Comparison of ENCODE assay signal across 9 mouse cellular contexts in genomic region chr8:80847912-80848311, GRCm38 (mm10). TPM values are rescaled to one million over a fixed set of nuclear protein-coding genes. Genes with fewer than 3 reads are reported as not detected.
DNase-seq lines count a peak whose midpoint lies in the region; ATAC-seq and TF ChIP-seq lines count a peak whose summit lies in the region.
"Had no signal": no experiment of that assay in that cellular context is flagged by ENCODE, and none has a peak within 500 bp of the region (broad histone marks: within the 10 kb centered on the region; RNA-seq: fewer than 3 reads in every experiment).

No protein-coding gene starts in this region.

- TF ChIP-seq POLR2A in thymus, adult 2 months (IDR thresholded peaks at IDR 0.05; ENCODE audit: control insufficient read depth, extremely low read depth, insufficient read depth, low read length, poor library complexity) = no peak

- WGBS in heart, postnatal 0 days = 10% methylated on average over 9 of the region's 9 CpGs
- WGBS in limb, embryonic 12.5 days = 57% methylated on average over 9 of the region's 9 CpGs
- whole genome bisulfite sequencing in thymus, adult 2 months = 87% methylated on average over 9 of the region's 9 CpGs
- WGBS in hindbrain, embryonic 10.5 days = 85% methylated on average over 9 of the region's 9 CpGs

- no peaks in the 10 kb centered on the region for H3K9me3 ChIP-seq in heart, postnatal 0 days (replicated peaks; ENCODE audit: control insufficient read depth, low read length)
- no peaks in the 10 kb centered on the region for H3K9me3 ChIP-seq in limb, embryonic 12.5 days
- no peaks in the 10 kb centered on the region for H3K9me3 ChIP-seq in hindbrain, embryonic 10.5 days

- 0 out of 2 replicates have a peak overlapping the region, but pooled peaks have one; percentile 2 for H3K4me3 ChIP-seq in heart, postnatal 0 days (ENCODE audit: low read depth, low read length)
- no peak overlapping the region for H3K4me3 ChIP-seq in limb, embryonic 12.5 days (replicated peaks)
- H3K4me3 ChIP-seq in thymus, adult 2 months (ENCODE audit: control insufficient read depth, insufficient read depth, low read length) = no peak overlapping the region
- H3K4me3 ChIP-seq in hindbrain, embryonic 10.5 days = no peak overlapping the region

- peak; percentile 62 to 77 for DNase-seq in urinary bladder, postnatal 36 days (ENCODE audit: low spot score in 2 of 2)
- no peak for DNase-seq in urinary bladder, postnatal 4 days (ENCODE audit: low spot score in 2 of 2)
- peak; percentile 80 for DNase-seq in heart, postnatal 0 days (ENCODE audit: low spot score)
- no peak for DNase-seq in thymus, adult 2 months
- DNase-seq in layer of hippocampus, adult 9-10 months (ENCODE audit: low spot score) = no peak
- DNase-seq in hindbrain, embryonic 10.5 days (ENCODE audit: low spot score) = no peak
- DNase-seq in frontal cortex, postnatal 14 days (ENCODE audit: low spot score in 2 of 2) = no peak
- DNase-seq: cerebellum, postnatal 25 days had no signal

- H3K36me3 ChIP-seq in heart, postnatal 0 days (replicated peaks; ENCODE audit: control insufficient read depth, insufficient read depth, low read length) = no peaks in the 10 kb centered on the region
- H3K36me3 ChIP-seq in limb, embryonic 12.5 days = no peaks in the 10 kb centered on the region
- no peaks in the 10 kb centered on the region for H3K36me3 ChIP-seq in thymus, adult 2 months (ENCODE audit: control insufficient read depth, insufficient read depth, low read length)
- H3K36me3 ChIP-seq in hindbrain, embryonic 10.5 days = no peaks in the 10 kb centered on the region

- no peak for TF ChIP-seq CTCF in heart, postnatal 0 days (IDR thresholded peaks at IDR 0.05; ENCODE audit: low read depth)
- TF ChIP-seq CTCF in thymus, adult 2 months (IDR thresholded peaks at IDR 0.05; ENCODE audit: borderline replicate concordance, control insufficient read depth, extremely low read depth, insufficient read depth, low read length, poor library complexity) = no peak

- H3K4me2 ChIP-seq in heart, postnatal 0 days (ENCODE audit: low read depth, low read length) = peak overlapping the region; percentile 41
- H3K4me2 ChIP-seq in limb, embryonic 12.5 days = peak overlapping the region; percentile 19; the same call in 1 of the 2 replicates

- H3K9ac ChIP-seq in heart, postnatal 0 days (replicated peaks; ENCODE audit: low read depth, low read length) = peak overlapping the region; percentile 27
- 0 out of 2 replicates have a peak overlapping the region, but pooled peaks have one; percentile 27 for H3K9ac ChIP-seq in limb, embryonic 12.5 days (replicated peaks)

- H3K27ac ChIP-seq in heart, postnatal 0 days (ENCODE audit: low read depth) = peak overlapping the region; percentile 88
- H3K27ac ChIP-seq in limb, embryonic 12.5 days = peak overlapping the region; percentile 86
- no peak overlapping the region for H3K27ac ChIP-seq in thymus, adult 2 months (ENCODE audit: control insufficient read depth, insufficient read depth, low read length)
- no peak overlapping the region for H3K27ac ChIP-seq in hindbrain, embryonic 10.5 days

- ATAC-seq in heart, postnatal 0 days (ENCODE audit: insufficient read depth, low read depth) = peak; percentile 49
- ATAC-seq in limb, embryonic 12.5 days (ENCODE audit: insufficient number of reproducible peaks, insufficient read depth, low FRiP score, low TSS enrichment, low read depth) = no peak

- no peaks in the 10 kb centered on the region for H3K27me3 ChIP-seq in heart, postnatal 0 days (ENCODE audit: control insufficient read depth, insufficient read depth, low read length)
- H3K27me3 ChIP-seq in limb, embryonic 12.5 days = no peaks in the 10 kb centered on the region
- H3K27me3 ChIP-seq in thymus, adult 2 months (ENCODE audit: control insufficient read depth, insufficient read depth, low read length) = no peaks in the 10 kb centered on the region
- H3K27me3 ChIP-seq in hindbrain, embryonic 10.5 days (ENCODE audit: insufficient read depth, poor library complexity, severe bottlenecking) = no peaks in the 10 kb centered on the region

- H3K4me1 ChIP-seq in heart, postnatal 0 days (ENCODE audit: control insufficient read depth, insufficient read depth) = peaks cover 71% of the 10 kb centered on the region
- H3K4me1 ChIP-seq in limb, embryonic 12.5 days (replicated peaks) = peaks cover 62% of the 10 kb centered on the region
- H3K4me1 ChIP-seq in thymus, adult 2 months (replicated peaks; ENCODE audit: control insufficient read depth, insufficient read depth, low read length) = no peaks in the 10 kb centered on the region
- peaks cover 9% of the 10 kb centered on the region; the same call in 1 of the 2 replicates for H3K4me1 ChIP-seq in hindbrain, embryonic 10.5 days (replicated peaks)

- TF ChIP-seq EP300 in heart, postnatal 0 days (IDR thresholded peaks at IDR 0.05; ENCODE audit: low read depth) = no peak

RNA-seq across cellular contexts. Expression of gene Gab1, which starts 32.4 kb away (rescaled TPM):
- total RNA-seq in heart, postnatal 0 days (2014; rRNA removed; ENCODE audit: low replicate concordance) = 54.0 and 54.9 TPM in 2 replicates
- 18.8 and 19.1 TPM in 2 replicates for polyA plus RNA-seq in heart, postnatal 0 days (2015; fragmentation: Nextera tagmentation; extraction: Ambion mirVana)
- polyA plus RNA-seq in limb, embryonic 12.5 days (2016; fragmentation: Nextera tagmentation; extraction: Ambion mirVana) = 20.4 and 24.4 TPM in 2 replicates
- 5.6 and 8.9 TPM in 2 replicates for polyA plus RNA-seq in thymus, adult 2 months (2012; rRNA removed)
- 14.5 and 15.8 TPM in 2 replicates for polyA plus RNA-seq in hindbrain, embryonic 10.5 days (2016; fragmentation: Nextera tagmentation; extraction: Ambion mirVana)

Comparison
In these comparisons a context has a peak if more than half of its experiments do, and no peak if none do; other contexts are left out.
1. DNase-seq: peak in urinary bladder, postnatal 36 days (2 of 2) and heart, postnatal 0 days (single experiment); none in urinary bladder, postnatal 4 days (0 of 2), thymus, adult 2 months (single experiment), layer of hippocampus, adult 9-10 months (single experiment), hindbrain, embryonic 10.5 days (single experiment) and frontal cortex, postnatal 14 days (0 of 2).
2. H3K27ac ChIP-seq: peak in heart, postnatal 0 days (single experiment) and limb, embryonic 12.5 days (single experiment); none in thymus, adult 2 months (single experiment) and hindbrain, embryonic 10.5 days (single experiment).